Mouse (Mus musculus): ENCODE data around the gene Bcor. TPM values are rescaled to one million over a fixed set of nuclear protein-coding genes. Genes with fewer than 3 reads are reported as not detected.

The Bcor gene
- polyA plus RNA-seq (2014; fragmentation: Nextera tagmentation; extraction: Ambion mirVana), result 15.0 and 17.7 TPM in 2 replicates

- Histone ChIP-seq H3K27me3 (replicated peaks; ENCODE audit: control insufficient read depth, insufficient read depth, low read length) (peaks cover 45% of the 10 kb centered on the region), H3K4me3 (ENCODE audit: low read depth, low read length) (peak within 1 kb of the TSS; percentile 48), H3K27ac (replicated peaks; ENCODE audit: low read depth, low read length) (peak within 1 kb of the TSS; percentile 88), H3K9me3 (ENCODE audit: control insufficient read depth, low read length) (no peaks in the 10 kb centered on the region), H3K4me2 (ENCODE audit: low read depth, low read length) (peak within 1 kb of the TSS; percentile 64), H3K4me1 (ENCODE audit: control insufficient read depth, insufficient read depth, low read length) (peaks cover 12% of the 10 kb centered on the region; the same call in 1 of the 2 replicates), H3K36me3 (ENCODE audit: control insufficient read depth, insufficient read depth, low read length) (no peaks in the 10 kb centered on the region), H3K9ac (ENCODE audit: low read depth, low read length) (peak within 1 kb of the TSS; percentile 75)
- 10% methylated on average over 19 of the region's 56 CpGs for WGBS
- DNase-seq (ENCODE audit: low spot score), result peak; percentile 72
- peak; percentile 19 for ATAC-seq (ENCODE audit: low read depth)
Measured at GRCm38 (mm10) chrX:12159981-12160656, at the start of gene Bcor. Gene Bcor, minus strand, starts transcription at chrX:12160355.

DNA sequence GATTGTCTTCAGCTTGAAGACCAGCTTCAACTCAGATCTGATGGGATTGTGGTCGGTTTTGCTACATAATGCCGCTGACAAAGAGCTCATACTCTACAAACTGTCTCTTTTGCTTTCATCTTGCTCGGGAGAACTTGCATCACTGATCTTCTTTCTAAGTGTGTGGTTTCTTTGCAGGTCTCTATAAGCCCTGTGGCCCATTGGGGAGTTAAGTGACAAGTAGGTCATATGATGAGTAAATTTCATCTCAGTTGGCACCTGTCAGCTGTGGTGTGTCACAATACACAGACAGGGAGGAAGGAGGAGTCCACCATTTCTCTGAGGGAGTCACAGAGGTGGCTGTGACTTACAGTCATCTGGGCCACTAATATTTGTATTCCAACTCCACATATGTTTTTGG, 42.8 kb upstream of the Bcor start:
- DNase-seq (ENCODE audit: low spot score) (no peak), ATAC-seq (ENCODE audit: low read depth) (no peak)
- Histone ChIP-seq H3K9me3 (ENCODE audit: control insufficient read depth, low read length) (no peaks in the 10 kb centered on the region), H3K9ac (ENCODE audit: low read depth, low read length) (no peak overlapping the region), H3K27ac (replicated peaks; ENCODE audit: low read depth, low read length) (no peak overlapping the region), H3K36me3 (ENCODE audit: control insufficient read depth, insufficient read depth, low read length) (no peaks in the 10 kb centered on the region), H3K4me3 (ENCODE audit: low read depth, low read length) (no peak overlapping the region), H3K27me3 (replicated peaks; ENCODE audit: control insufficient read depth, insufficient read depth, low read length) (no peaks in the 10 kb centered on the region), H3K4me1 (ENCODE audit: control insufficient read depth, insufficient read depth, low read length) (no peaks in the 10 kb centered on the region), H3K4me2 (ENCODE audit: low read depth, low read length) (no peak overlapping the region)
- WGBS, result 72% methylated on average over 3 of the region's 3 CpGs

DNA sequence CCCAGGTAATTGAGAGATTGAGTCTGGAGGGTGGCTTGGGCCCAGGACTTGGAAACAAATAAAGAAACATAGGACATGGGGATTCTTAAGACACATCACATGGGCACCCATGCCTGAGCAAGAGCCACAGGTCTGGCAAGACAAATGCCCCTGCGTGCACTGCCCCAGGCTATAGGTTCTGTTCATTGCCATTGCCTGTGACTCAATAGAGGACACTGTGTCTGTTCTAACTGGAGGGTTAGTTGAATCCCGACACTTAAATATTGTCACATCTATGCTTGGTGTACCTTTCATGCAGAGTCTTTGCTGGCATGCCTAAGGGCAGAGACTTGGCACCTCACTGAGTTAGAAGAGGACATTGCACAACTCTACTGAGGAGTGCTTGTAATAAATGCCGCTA, 41.0 kb upstream of the Bcor start:
- Histone ChIP-seq H3K4me2 (ENCODE audit: low read depth, low read length) (no peak overlapping the region), H3K36me3 (ENCODE audit: control insufficient read depth, insufficient read depth, low read length) (no peaks in the 10 kb centered on the region), H3K4me1 (ENCODE audit: control insufficient read depth, insufficient read depth, low read length) (no peaks in the 10 kb centered on the region), H3K9ac (ENCODE audit: low read depth, low read length) (no peak overlapping the region), H3K4me3 (ENCODE audit: low read depth, low read length) (no peak overlapping the region), H3K9me3 (ENCODE audit: control insufficient read depth, low read length) (no peaks in the 10 kb centered on the region), H3K27ac (replicated peaks; ENCODE audit: low read depth, low read length) (no peak overlapping the region), H3K27me3 (replicated peaks; ENCODE audit: control insufficient read depth, insufficient read depth, low read length) (no peaks in the 10 kb centered on the region)
- WGBS, result 75% methylated on average over 3 of the region's 3 CpGs
- DNase-seq (ENCODE audit: low spot score) (no peak), ATAC-seq (ENCODE audit: low read depth) (no peak)

- no peak overlapping the region for H3K4me2 ChIP-seq (ENCODE audit: low read depth, low read length)
- no peaks in the 10 kb centered on the region for H3K36me3 ChIP-seq (ENCODE audit: control insufficient read depth, insufficient read depth, low read length)
- 70% methylated on average over 11 of the region's 11 CpGs for WGBS
- H3K4me3 ChIP-seq (ENCODE audit: low read depth, low read length), result no peak overlapping the region
- ATAC-seq (ENCODE audit: low read depth) (no peak), DNase-seq (ENCODE audit: low spot score) (no peak)
- H3K27me3 ChIP-seq (replicated peaks; ENCODE audit: control insufficient read depth, insufficient read depth, low read length), result no peaks in the 10 kb centered on the region
- H3K9me3 ChIP-seq (ENCODE audit: control insufficient read depth, low read length), result no peaks in the 10 kb centered on the region
- no peak overlapping the region for H3K9ac ChIP-seq (ENCODE audit: low read depth, low read length)
- no peaks in the 10 kb centered on the region for H3K4me1 ChIP-seq (ENCODE audit: control insufficient read depth, insufficient read depth, low read length)
- H3K27ac ChIP-seq (replicated peaks; ENCODE audit: low read depth, low read length), result no peak overlapping the region
Measured at GRCm38 (mm10) chrX:12195234-12195919, 35.2 kb upstream of the Bcor start.

DNA sequence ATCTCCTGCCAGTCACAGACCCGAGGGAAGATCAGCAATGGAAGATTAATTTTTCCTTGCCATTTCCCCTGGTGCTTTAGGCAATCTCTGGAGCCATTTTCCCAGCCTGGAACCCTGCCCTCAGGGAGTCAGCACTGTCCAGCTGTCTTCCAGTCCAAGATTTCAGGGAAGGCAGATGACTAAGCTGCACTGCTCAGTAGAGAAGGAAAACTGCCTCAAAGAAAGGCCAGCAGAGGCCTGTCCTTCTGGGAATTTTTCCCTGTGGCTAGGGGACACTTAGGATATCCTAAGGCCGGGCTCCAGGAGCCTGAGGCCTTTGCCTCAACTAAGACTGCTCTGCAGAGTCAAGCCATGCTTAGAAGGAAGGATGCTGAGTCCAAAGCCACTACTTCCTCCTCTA, 32.2 kb upstream of the Bcor start:
- ATAC-seq (ENCODE audit: low read depth), result no peak
- Histone ChIP-seq H3K9ac (ENCODE audit: low read depth, low read length) (no peak overlapping the region), H3K9me3 (ENCODE audit: control insufficient read depth, low read length) (no peaks in the 10 kb centered on the region), H3K27me3 (replicated peaks; ENCODE audit: control insufficient read depth, insufficient read depth, low read length) (no peaks in the 10 kb centered on the region), H3K4me3 (ENCODE audit: low read depth, low read length) (no peak overlapping the region), H3K36me3 (ENCODE audit: control insufficient read depth, insufficient read depth, low read length) (no peaks in the 10 kb centered on the region), H3K4me1 (ENCODE audit: control insufficient read depth, insufficient read depth, low read length) (no peaks in the 10 kb centered on the region), H3K4me2 (ENCODE audit: low read depth, low read length) (no peak overlapping the region), H3K27ac (replicated peaks; ENCODE audit: low read depth, low read length) (no peak overlapping the region)
- WGBS, result 77% methylated on average over 2 of the region's 2 CpGs
- DNase-seq (ENCODE audit: low spot score), result no peak

DNA sequence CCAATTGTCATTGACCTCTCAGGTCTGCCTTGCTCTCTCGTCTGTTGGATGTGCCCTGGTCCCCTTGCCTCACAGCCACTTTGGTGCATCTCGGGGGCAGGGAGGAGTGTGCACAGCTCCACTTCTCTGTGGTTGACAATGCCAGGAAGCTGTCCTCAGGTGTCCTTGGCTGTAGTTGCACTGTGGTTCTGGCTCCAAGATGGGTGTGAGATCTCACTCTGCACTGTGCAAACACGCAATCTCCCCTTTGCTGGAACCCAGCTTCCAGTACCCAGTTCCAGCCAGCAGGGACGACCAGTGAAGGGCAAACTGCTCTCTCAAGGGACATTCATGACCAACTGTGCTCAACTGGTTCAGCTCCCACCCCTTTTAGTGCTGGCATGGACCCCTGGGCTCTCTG, 29.4 kb upstream of the Bcor start:
- Histone ChIP-seq H3K9me3 (ENCODE audit: control insufficient read depth, low read length) (no peaks in the 10 kb centered on the region), H3K27me3 (replicated peaks; ENCODE audit: control insufficient read depth, insufficient read depth, low read length) (no peaks in the 10 kb centered on the region), H3K4me2 (ENCODE audit: low read depth, low read length) (no peak overlapping the region), H3K4me3 (ENCODE audit: low read depth, low read length) (no peak overlapping the region), H3K4me1 (ENCODE audit: control insufficient read depth, insufficient read depth, low read length) (no peaks in the 10 kb centered on the region), H3K36me3 (ENCODE audit: control insufficient read depth, insufficient read depth, low read length) (no peaks in the 10 kb centered on the region), H3K9ac (ENCODE audit: low read depth, low read length) (no peak overlapping the region), H3K27ac (replicated peaks; ENCODE audit: low read depth, low read length) (no peak overlapping the region)
- no peak for ATAC-seq (ENCODE audit: low read depth)
- 78% methylated on average over 4 of the region's 4 CpGs for WGBS
- DNase-seq (ENCODE audit: low spot score), result no peak

- DNase-seq (ENCODE audit: low spot score) (peak; percentile 37), ATAC-seq (ENCODE audit: low read depth) (no peak)
- Histone ChIP-seq H3K4me2 (ENCODE audit: low read depth, low read length) (peak overlapping the region; percentile 18; the same call in 1 of the 2 replicates), H3K9ac (ENCODE audit: low read depth, low read length) (no peak overlapping the region), H3K4me3 (ENCODE audit: low read depth, low read length) (no peak overlapping the region), H3K27ac (replicated peaks; ENCODE audit: low read depth, low read length) (no peak overlapping the region), H3K36me3 (ENCODE audit: control insufficient read depth, insufficient read depth, low read length) (no peaks in the 10 kb centered on the region), H3K27me3 (replicated peaks; ENCODE audit: control insufficient read depth, insufficient read depth, low read length) (no peaks in the 10 kb centered on the region), H3K4me1 (ENCODE audit: control insufficient read depth, insufficient read depth, low read length) (peaks cover 11% of the 10 kb centered on the region; the same call in 1 of the 2 replicates), H3K9me3 (ENCODE audit: control insufficient read depth, low read length) (no peaks in the 10 kb centered on the region)
- 43% methylated on average over 16 of the region's 16 CpGs for WGBS
Measured at GRCm38 (mm10) chrX:12175198-12175960, 15.2 kb upstream of the Bcor start.

DNA sequence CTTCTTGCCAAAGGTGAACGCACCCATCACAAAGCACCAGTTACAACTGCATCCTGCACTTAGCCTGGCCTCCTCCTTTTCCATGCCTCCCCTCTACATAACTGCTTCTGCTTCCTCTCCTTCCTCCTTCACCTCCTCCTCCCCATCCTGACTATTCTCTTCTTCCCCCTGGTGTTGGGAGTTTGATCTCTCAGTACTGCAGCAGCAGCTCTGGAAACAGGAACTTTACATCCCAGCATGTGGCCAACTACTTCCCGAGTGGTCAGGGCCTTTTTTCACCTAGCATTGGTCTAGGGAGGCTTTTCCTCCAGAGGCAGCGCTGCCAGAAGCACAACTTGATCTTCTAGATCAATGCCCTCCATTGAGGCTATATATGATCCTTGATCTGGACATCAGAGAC, 10.0 kb upstream of the Bcor start:
- Histone ChIP-seq H3K4me2 (ENCODE audit: low read depth, low read length) (no peak overlapping the region), H3K36me3 (ENCODE audit: control insufficient read depth, insufficient read depth, low read length) (no peaks in the 10 kb centered on the region), H3K27me3 (replicated peaks; ENCODE audit: control insufficient read depth, insufficient read depth, low read length) (no peaks in the 10 kb centered on the region; the same call in 1 of the 2 replicates), H3K4me3 (ENCODE audit: low read depth, low read length) (no peak overlapping the region), H3K4me1 (ENCODE audit: control insufficient read depth, insufficient read depth, low read length) (peaks cover 4% of the 10 kb centered on the region; the same call in 1 of the 2 replicates), H3K27ac (replicated peaks; ENCODE audit: low read depth, low read length) (no peak overlapping the region), H3K9me3 (ENCODE audit: control insufficient read depth, low read length) (no peaks in the 10 kb centered on the region), H3K9ac (ENCODE audit: low read depth, low read length) (no peak overlapping the region)
- ATAC-seq (ENCODE audit: low read depth) (no peak), DNase-seq (ENCODE audit: low spot score) (no peak)
- 38% methylated on average over 3 of the region's 3 CpGs for WGBS
